Mouse (Mus musculus) heart, adult 18-20 months (tissue): ENCODE measurements around the gene Sept12. TPM values are rescaled to one million over a fixed set of nuclear protein-coding genes. Genes with fewer than 3 reads are reported as not detected.

ENCODE experiments used
- DNase-seq, 2 experiments: peaks; one replicate each; pipeline ENCODE4 v3.0.0; 2021 to 2022; ENCODE audit warnings: mixed read lengths in 1 of 2
- total RNA-seq, 2 experiments: library from RNA; stranded (reverse); gene quantifications; 2 replicates each; pipeline ENCODE4 v1.2.3; 2021

Gene Sept12
- total RNA-seq, 2 experiments from 2014 or later, result not detected

DNA sequence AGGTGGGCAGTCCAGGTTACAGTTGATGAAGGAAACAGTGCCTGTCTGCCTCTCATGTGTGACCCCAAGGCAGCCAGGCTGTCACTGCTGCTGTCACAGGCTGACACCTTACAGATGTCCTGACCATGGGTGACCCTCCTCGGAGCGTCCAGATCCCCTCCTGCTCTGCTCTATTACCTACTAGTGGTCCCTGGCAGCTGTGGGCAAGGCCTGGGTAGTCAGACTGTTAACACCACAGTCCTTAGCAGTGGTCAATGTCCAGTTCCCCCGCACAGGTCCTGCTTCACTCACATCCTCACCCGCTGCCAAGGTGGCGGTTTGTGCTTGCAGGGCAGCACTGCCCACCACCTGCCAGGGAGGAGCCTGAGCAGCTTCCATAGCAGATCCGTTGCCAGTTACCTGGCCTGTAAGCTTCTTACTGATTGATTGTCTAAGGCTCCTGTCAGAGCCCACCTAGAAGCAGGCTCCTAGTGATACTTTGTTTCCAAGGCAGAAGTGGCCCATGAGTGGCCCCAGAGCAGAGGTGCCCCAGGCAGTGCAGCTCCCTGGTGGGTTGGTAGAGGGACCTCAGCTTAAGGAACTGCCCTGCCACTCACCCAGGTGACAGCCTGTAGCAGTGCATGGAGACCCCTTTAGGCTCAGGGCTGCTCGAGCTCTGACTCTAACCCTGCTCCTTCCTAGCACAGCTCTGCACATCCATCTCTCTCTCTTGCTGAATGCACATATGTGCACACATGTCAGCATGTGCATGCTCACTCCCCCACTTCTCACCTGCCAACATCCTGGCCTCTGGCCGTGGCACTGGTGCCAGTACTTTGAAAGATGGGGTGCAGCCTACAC, 60.1 kb downstream of the Sept12 start:
- no peak for DNase-seq

Other genes starting within 250 kb of the Sept12 start
- gene Cdip1, start 207.6 kb downstream of the Sept12 start, total RNA-seq, result 10 to 100 TPM; 60.1 to 68.1 TPM
- gene 4930562C15Rik, start 162.4 kb downstream of the Sept12 start, total RNA-seq, result under 1 TPM in 1 of 2 experiments, not detected in 1; 0.51 TPM
- 10 to 100 TPM; 14.3 to 19.7 TPM for gene Ubald1, start 117.5 kb downstream of the Sept12 start, total RNA-seq
- gene Mgrn1, start 111.6 kb downstream of the Sept12 start, total RNA-seq, result 100 to 1,000 TPM; 165 to 167 TPM
- gene Nudt16l1, start 59.1 kb downstream of the Sept12 start, total RNA-seq, result 10 to 100 TPM; 19.1 to 20.4 TPM
- gene Anks3, start 33.6 kb downstream of the Sept12 start, total RNA-seq, result 10 to 100 TPM; 11.3 to 14.7 TPM
- not detected for gene Smim22, start 9.4 kb upstream of the Sept12 start, total RNA-seq
- gene Rogdi, start 15.7 kb upstream of the Sept12 start, total RNA-seq, result 10 to 100 TPM; 14.0 to 18.8 TPM
- 10 to 100 TPM; 40.6 to 43.3 TPM for gene Glyr1, start 52.0 kb upstream of the Sept12 start, total RNA-seq
- gene Ubn1, start 52.2 kb upstream of the Sept12 start, total RNA-seq, result 10 to 100 TPM; 21.3 to 23.2 TPM
- gene Ppl, start 134.6 kb upstream of the Sept12 start, total RNA-seq, result 1 to 10 TPM; 4.9 to 6.8 TPM
- under 1 TPM; 0.55 to 0.72 TPM for gene Sec14l5, start 149.3 kb upstream of the Sept12 start, total RNA-seq
- 10 to 100 TPM; 12.0 to 14.5 TPM for gene Nagpa, start 206.2 kb upstream of the Sept12 start, total RNA-seq
- gene AU021092, start 224.4 kb upstream of the Sept12 start, total RNA-seq, result 10 to 100 TPM; 14.3 to 19.3 TPM
- 10 to 100 TPM; 12.8 to 13.3 TPM for gene Alg1, start 235.8 kb upstream of the Sept12 start, total RNA-seq